Mouse (Mus musculus) cerebellum, adult 11 months (tissue): Measurements from ENCODE around the gene Gm12845.
"Not testable (repeated sequence)": the region's sequence is repeated elsewhere in the genome, so short reads cannot be mapped to it uniquely, and the experiment has no call there.

Source experiments
- DNase-seq: peaks from one replicate; pipeline ENCODE4 v3.0.0; 2022

Gm12845 gene

DNA sequence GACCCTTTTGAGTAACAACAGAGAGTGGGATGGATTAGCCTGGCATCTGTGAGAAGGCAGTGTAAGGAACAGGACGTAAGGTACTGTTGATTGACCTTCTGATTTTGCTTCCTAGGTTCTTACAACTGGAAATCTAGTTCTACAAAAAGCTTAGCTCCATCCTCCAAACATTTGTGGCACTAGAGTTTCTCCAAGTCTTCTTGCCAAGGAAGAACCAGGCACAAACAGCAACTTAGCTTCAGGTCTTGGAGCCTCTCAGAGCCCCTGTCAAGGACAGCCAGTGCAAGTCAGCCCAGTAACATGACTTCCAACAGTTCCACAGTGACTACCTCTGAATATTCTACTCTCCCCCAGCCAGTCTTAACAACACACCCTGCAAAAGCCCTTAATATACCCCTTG lies at the start of gene Gm12845:
Gene Gm12845, plus strand, starts transcription at position 301 of the 400 bp plus-strand sequence.
- no peak for DNase-seq

- peak; percentile 70 for DNase-seq
Measured at GRCm38 (mm10) chr4:117676903-117677302, 47.3 kb upstream of the Gm12845 start.

- DNase-seq: no peak
Measured at GRCm38 (mm10) chr4:117680963-117681362, 43.2 kb upstream of the Gm12845 start.

DNA sequence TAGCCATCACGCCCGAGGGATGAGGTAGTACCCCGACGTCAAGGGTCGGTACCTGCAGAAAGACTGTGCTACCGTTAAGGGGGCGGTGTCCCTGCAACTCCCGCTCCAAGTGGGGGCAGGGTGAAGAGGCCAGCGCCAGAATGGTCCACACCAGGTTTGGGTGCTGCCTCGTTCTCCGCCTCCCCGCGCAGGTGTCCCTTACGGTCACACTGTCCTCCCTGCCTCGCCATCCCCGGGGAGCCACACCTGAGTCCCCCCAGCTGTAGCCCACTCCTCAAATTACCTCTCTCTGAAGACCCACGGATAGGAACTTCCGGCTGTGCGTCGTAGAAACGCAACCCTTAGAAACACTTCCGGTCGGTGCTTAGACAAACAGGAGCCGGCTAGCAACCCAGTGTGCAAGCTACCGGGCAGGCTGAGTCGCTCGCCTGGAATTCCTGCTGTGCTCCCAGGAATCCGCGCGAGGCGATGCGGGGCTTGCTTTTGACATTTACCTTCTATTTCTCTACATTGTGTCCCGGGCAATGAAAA lies 42.2 kb upstream of the Gm12845 start, which contains the start of gene Dmap1:
Gene Dmap1, minus strand, starts transcription at position 343 of the 531 bp plus-strand sequence.
- peak; percentile 79 for DNase-seq

DNA sequence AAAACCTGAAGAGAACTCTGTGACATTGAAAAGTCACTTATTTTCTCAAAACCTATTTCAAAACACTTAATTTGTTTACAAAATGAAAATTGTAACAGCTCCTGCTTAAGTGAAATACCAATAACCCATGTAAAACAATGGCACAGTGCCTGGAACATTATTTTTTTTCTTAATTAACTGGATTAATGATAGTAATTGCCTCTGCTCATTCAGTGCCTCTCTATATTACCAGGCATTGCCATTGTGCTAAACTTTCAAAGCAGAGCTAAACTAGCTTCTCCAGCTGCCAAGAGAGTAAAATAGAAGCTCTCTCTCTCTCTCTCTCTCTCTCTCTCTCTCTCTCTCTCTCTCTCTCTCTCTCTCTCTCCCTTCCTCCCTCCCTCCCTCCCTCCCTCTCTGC lies 41.7 kb upstream of the Gm12845 start:
- DNase-seq: no peak

GRCm38 (mm10) chr4:117683048-117683768 lies 41.0 kb upstream of the Gm12845 start:
- no peak for DNase-seq

GRCm38 (mm10) chr4:117686354-117686753 lies 37.9 kb upstream of the Gm12845 start:
- DNase-seq: no peak

- DNase-seq: peak; percentile 15
Measured at GRCm38 (mm10) chr4:117705361-117705760, 18.9 kb upstream of the Gm12845 start.

- DNase-seq: no peak
Measured at GRCm38 (mm10) chr4:117708780-117709550, 15.2 kb upstream of the Gm12845 start.

GRCm38 (mm10) chr4:117712314-117712713 lies 11.9 kb upstream of the Gm12845 start:
- no peak for DNase-seq

DNA sequence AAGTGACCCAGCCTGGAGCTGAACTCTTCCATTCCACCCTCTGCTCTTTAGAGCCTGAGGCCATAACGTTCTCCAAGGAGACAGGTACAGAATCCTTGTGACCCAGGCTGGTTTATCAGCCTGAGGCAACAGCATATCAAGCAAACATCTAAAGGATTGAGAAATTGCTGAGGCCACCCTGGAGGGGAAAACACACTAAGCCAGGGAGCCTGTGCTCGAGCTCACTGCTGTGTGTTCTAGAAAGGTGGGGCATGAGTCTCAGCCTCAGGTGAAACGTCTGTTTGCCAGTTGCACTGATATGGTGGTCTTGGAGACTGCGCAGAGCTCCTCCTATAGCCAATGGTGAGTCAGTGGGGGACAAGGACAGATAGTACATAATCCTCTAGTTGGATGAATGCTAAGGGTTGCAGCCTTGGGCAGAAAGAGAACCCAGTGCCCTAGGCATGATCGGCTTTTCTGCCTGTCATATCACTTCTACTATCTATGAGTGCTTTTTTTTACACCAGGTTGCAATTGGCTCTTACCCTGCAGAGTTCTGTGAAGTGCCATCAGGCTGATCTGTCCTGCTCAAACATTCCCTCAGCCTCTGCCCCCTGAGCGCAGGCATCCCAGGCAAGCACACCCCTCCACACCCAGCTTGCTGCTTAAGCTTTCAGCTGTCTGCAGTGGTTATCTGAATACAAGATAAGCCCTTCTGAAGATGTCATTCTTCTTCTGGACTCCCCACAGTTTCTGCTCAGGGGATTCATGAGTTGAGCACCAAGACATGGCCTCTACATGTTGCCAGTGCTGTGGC lies 10.7 kb upstream of the Gm12845 start:
- no peak for DNase-seq

- DNase-seq: no peak
Measured at GRCm38 (mm10) chr4:117731926-117732325, 7.7 kb downstream of the Gm12845 start.

DNA sequence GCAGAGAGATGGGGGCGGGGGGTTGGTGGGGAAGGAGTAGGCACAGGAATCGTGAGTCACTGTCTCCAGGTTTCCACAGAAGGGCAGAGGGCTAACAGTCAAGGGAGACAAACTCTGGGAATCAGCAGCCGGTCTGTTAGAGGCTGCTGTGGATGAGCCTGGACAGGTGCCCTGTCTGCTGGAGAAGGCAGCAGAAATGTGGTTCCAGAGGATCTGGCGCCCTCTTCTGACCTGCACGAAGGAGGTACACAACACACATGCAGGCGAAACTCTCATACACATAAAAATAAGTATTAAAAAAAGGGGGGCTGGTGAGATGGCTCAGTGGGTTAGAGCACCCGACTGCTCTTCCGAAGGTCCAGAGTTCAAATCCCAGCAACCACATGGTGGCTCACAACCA lies 13.3 kb downstream of the Gm12845 start:
- DNase-seq: no peak

DNA sequence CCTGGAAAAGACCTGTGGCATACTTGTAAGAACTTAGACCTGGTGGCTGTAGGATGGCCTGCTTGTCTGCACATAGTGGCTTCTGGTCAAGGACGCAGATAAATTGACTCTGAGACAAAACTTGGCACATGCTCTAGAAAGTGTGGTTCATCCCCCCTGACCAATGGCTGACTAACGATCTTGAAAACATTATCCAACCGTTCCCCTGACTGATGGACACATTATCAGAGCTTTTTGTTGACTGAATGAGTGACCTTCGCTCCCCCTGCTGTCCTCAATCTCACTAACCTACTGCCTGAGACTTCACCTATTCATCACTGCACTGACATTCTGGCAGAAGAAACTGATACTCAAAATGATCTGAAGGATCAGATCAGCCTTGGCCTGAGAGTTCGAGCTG lies 28.3 kb downstream of the Gm12845 start:
- DNase-seq: not testable (repeated sequence)

GRCm38 (mm10) chr4:117760151-117760550 lies 35.9 kb downstream of the Gm12845 start:
- DNase-seq: no peak

- DNase-seq: no peak
Measured at GRCm38 (mm10) chr4:117765416-117765815, 41.2 kb downstream of the Gm12845 start, which contains the start of gene Klf17. Gene Klf17, minus strand, starts transcription at chr4:117765648.

DNA sequence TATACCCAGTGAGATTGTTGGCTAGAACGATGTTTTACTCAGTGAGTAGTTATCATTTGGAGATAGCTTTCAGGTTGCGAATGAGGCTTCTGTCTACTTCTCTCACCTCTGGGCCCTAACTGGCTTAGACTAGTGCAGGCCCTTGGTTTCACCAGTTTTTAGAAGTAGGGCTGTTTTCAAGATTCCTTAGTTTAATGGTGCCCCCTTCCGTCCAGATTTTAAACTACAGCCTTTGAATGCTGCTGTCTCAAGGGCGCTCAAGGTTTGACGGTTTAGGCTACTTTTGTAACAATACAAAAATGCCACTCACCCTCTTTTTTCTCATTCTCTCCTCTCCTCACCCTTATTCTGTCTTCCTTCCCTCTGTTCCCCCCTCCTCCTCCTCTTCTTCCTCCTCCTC lies 46.7 kb downstream of the Gm12845 start:
- DNase-seq: peak; percentile 33

DNA sequence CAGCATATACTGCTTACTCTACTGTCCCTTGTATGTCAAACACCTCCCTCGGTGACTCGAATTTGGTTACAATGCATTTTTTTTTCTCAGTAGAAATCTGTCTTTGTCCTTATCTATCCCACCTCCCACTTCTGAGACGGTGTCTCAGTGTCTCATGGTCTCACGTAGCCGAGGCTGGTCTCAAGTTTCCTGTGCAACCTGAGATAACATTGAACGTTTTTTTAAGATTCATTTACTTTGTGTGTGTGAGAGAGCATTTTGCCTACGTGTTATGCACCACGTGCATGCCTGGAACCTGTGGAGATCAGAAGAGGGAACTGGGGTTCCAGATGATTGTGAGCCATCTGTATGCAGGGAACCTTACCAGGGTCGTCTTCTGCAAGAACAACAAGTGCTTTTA lies 48.7 kb downstream of the Gm12845 start:
- DNase-seq: no peak
